Mouse (Mus musculus): ENCODE data around the gene March4. TPM values are rescaled to one million over a fixed set of nuclear protein-coding genes. Genes with fewer than 3 reads are reported as not detected.

March4 gene
- total RNA-seq, 1 experiment, result not detected

- H3K4me1 ChIP-seq (ENCODE audit: control insufficient read depth in 2 of 2, insufficient read depth in 2 of 2, low read length in 2 of 2, poor library complexity in 1 of 2), result no peaks in the 10 kb centered on the region
- H3K27ac ChIP-seq (ENCODE audit: insufficient read depth, low read depth, low read length, poor library complexity, severe bottlenecking), result no peak overlapping the region
- TF ChIP-seq HCFC1 (IDR thresholded peaks at IDR 0.05; ENCODE audit: borderline replicate concordance, insufficient read depth, low read length), result no peak
- no peak for TF ChIP-seq MAFK (IDR thresholded peaks at IDR 0.05; ENCODE audit: insufficient read depth, low read depth, low read length)
- no peak for TF ChIP-seq ZC3H11A (IDR thresholded peaks at IDR 0.05; ENCODE audit: borderline replicate concordance, low read depth, low read length)
- TF ChIP-seq CHD2 (IDR thresholded peaks at IDR 0.05; ENCODE audit: low read depth, low read length), result no peak
- no peak for TF ChIP-seq ZNF384 (IDR thresholded peaks at IDR 0.05; ENCODE audit: low read depth, low read length)
- H3K9ac ChIP-seq (ENCODE audit: insufficient read depth, low read depth, low read length, poor library complexity, severe bottlenecking), result no peak overlapping the region
- in situ Hi-C loops (cut with MboI; ENCODE audit: low sequenced_read_pairs in 2 of 2, unreplicated experiment in 2 of 2), result no loop called here
- H3K36me3 ChIP-seq (ENCODE audit: control insufficient read depth, insufficient read depth, low read length, poor library complexity, severe bottlenecking), result no peaks in the 10 kb centered on the region
- no peak overlapping the region for H3K4me3 ChIP-seq (ENCODE audit: insufficient read depth in 1 of 2, low read depth in 1 of 2, low read length in 2 of 2, poor library complexity in 1 of 2, severe bottlenecking in 1 of 2)
- DNase-seq (ENCODE audit: low read depth, low spot score), result no peak
- H3K9me3 ChIP-seq (ENCODE audit: control insufficient read depth, insufficient read depth, low read depth, low read length), result no peaks in the 10 kb centered on the region
Measured at GRCm38 (mm10) chr1:72564334-72564962, 27.7 kb upstream of the March4 start.

- TF ChIP-seq ZC3H11A (IDR thresholded peaks at IDR 0.05; ENCODE audit: borderline replicate concordance, low read depth, low read length), result no peak
- no peak for TF ChIP-seq CHD2 (IDR thresholded peaks at IDR 0.05; ENCODE audit: low read depth, low read length)
- no peak for TF ChIP-seq MAFK (IDR thresholded peaks at IDR 0.05; ENCODE audit: insufficient read depth, low read depth, low read length)
- no peak for TF ChIP-seq HCFC1 (IDR thresholded peaks at IDR 0.05; ENCODE audit: borderline replicate concordance, insufficient read depth, low read length)
- no peak for TF ChIP-seq ZNF384 (IDR thresholded peaks at IDR 0.05; ENCODE audit: low read depth, low read length)
- Histone ChIP-seq H3K9ac (ENCODE audit: insufficient read depth, low read depth, low read length, poor library complexity, severe bottlenecking) (no peak overlapping the region), H3K36me3 (ENCODE audit: control insufficient read depth, insufficient read depth, low read length, poor library complexity, severe bottlenecking) (no peaks in the 10 kb centered on the region), H3K9me3 (ENCODE audit: control insufficient read depth, insufficient read depth, low read depth, low read length) (no peaks in the 10 kb centered on the region), H3K4me3 (ENCODE audit: insufficient read depth in 1 of 2, low read depth in 1 of 2, low read length in 2 of 2, poor library complexity in 1 of 2, severe bottlenecking in 1 of 2) (no peak overlapping the region), H3K4me1 (ENCODE audit: control insufficient read depth in 2 of 2, insufficient read depth in 2 of 2, low read length in 2 of 2, poor library complexity in 1 of 2) (no peaks in the 10 kb centered on the region), H3K27ac (ENCODE audit: insufficient read depth, low read depth, low read length, poor library complexity, severe bottlenecking) (no peak overlapping the region)
- no peak for DNase-seq (ENCODE audit: low read depth, low spot score)
- in situ Hi-C loops (cut with MboI; ENCODE audit: low sequenced_read_pairs in 2 of 2, unreplicated experiment in 2 of 2), result no loop called here
Measured at GRCm38 (mm10) chr1:72558625-72559024, 21.9 kb upstream of the March4 start.

- Histone ChIP-seq H3K27ac (ENCODE audit: insufficient read depth, low read depth, low read length, poor library complexity, severe bottlenecking) (no peak overlapping the region), H3K4me1 (ENCODE audit: control insufficient read depth in 2 of 2, insufficient read depth in 2 of 2, low read length in 2 of 2, poor library complexity in 1 of 2) (no peaks in the 10 kb centered on the region), H3K36me3 (ENCODE audit: control insufficient read depth, insufficient read depth, low read length, poor library complexity, severe bottlenecking) (no peaks in the 10 kb centered on the region), H3K4me3 (ENCODE audit: insufficient read depth in 1 of 2, low read depth in 1 of 2, low read length in 2 of 2, poor library complexity in 1 of 2, severe bottlenecking in 1 of 2) (no peak overlapping the region), H3K9ac (ENCODE audit: insufficient read depth, low read depth, low read length, poor library complexity, severe bottlenecking) (no peak overlapping the region), H3K9me3 (ENCODE audit: control insufficient read depth, insufficient read depth, low read depth, low read length) (no peaks in the 10 kb centered on the region)
- in situ Hi-C loops (cut with MboI; ENCODE audit: low sequenced_read_pairs in 2 of 2, unreplicated experiment in 2 of 2), result no loop called here
- TF ChIP-seq ZNF384 (IDR thresholded peaks at IDR 0.05; ENCODE audit: low read depth, low read length), result no peak
- no peak for TF ChIP-seq MAFK (IDR thresholded peaks at IDR 0.05; ENCODE audit: insufficient read depth, low read depth, low read length)
- no peak for TF ChIP-seq ZC3H11A (IDR thresholded peaks at IDR 0.05; ENCODE audit: borderline replicate concordance, low read depth, low read length)
- TF ChIP-seq HCFC1 (IDR thresholded peaks at IDR 0.05; ENCODE audit: borderline replicate concordance, insufficient read depth, low read length), result no peak
- no peak for TF ChIP-seq CHD2 (IDR thresholded peaks at IDR 0.05; ENCODE audit: low read depth, low read length)
- no peak for DNase-seq (ENCODE audit: low read depth, low spot score)
Measured at GRCm38 (mm10) chr1:72556471-72556870, 19.7 kb upstream of the March4 start.

- DNase-seq (ENCODE audit: low read depth, low spot score), result no peak
- Histone ChIP-seq H3K36me3 (ENCODE audit: control insufficient read depth, insufficient read depth, low read length, poor library complexity, severe bottlenecking) (no peaks in the 10 kb centered on the region), H3K4me3 (ENCODE audit: insufficient read depth in 1 of 2, low read depth in 1 of 2, low read length in 2 of 2, poor library complexity in 1 of 2, severe bottlenecking in 1 of 2) (no peak overlapping the region), H3K4me1 (ENCODE audit: control insufficient read depth in 2 of 2, insufficient read depth in 2 of 2, low read length in 2 of 2, poor library complexity in 1 of 2) (no peaks in the 10 kb centered on the region), H3K9ac (ENCODE audit: insufficient read depth, low read depth, low read length, poor library complexity, severe bottlenecking) (no peak overlapping the region), H3K9me3 (ENCODE audit: control insufficient read depth, insufficient read depth, low read depth, low read length) (no peaks in the 10 kb centered on the region), H3K27ac (ENCODE audit: insufficient read depth, low read depth, low read length, poor library complexity, severe bottlenecking) (no peak overlapping the region)
- TF ChIP-seq MAFK (IDR thresholded peaks at IDR 0.05; ENCODE audit: insufficient read depth, low read depth, low read length) (no peak), CHD2 (IDR thresholded peaks at IDR 0.05; ENCODE audit: low read depth, low read length) (no peak), ZNF384 (IDR thresholded peaks at IDR 0.05; ENCODE audit: low read depth, low read length) (no peak), HCFC1 (IDR thresholded peaks at IDR 0.05; ENCODE audit: borderline replicate concordance, insufficient read depth, low read length) (no peak), ZC3H11A (IDR thresholded peaks at IDR 0.05; ENCODE audit: borderline replicate concordance, low read depth, low read length) (no peak)
- in situ Hi-C loops (cut with MboI; ENCODE audit: low sequenced_read_pairs in 2 of 2, unreplicated experiment in 2 of 2), result no loop called here
Measured at GRCm38 (mm10) chr1:72550317-72550716, 13.6 kb upstream of the March4 start.
